Mouse (Mus musculus) CH12.LX (cell line): Measurements from ENCODE around the gene Nr5a2. TPM values are rescaled to one million over a fixed set of nuclear protein-coding genes. Genes with fewer than 3 reads are reported as not detected.

Experiments
- DNase-seq: peaks from one replicate; pipeline ENCODE4 v3.0.0-alpha.2; 2013; ENCODE audit errors: extremely low read depth
- H3K27ac ChIP-seq: 2 replicates; pipeline ENCODE4 v1.5.1; 2012; ENCODE audit warnings: low read depth, mild to moderate bottlenecking, control low read depth, moderate library complexity; ENCODE audit not compliant: insufficient read depth
- H3K27me3 ChIP-seq: replicated peaks from 2 replicates; pipeline ENCODE3; 2012; ENCODE audit warnings: inconsistent platforms
- H3K36me3 ChIP-seq, 2 experiments: replicated peaks in 1 of 2; 2 replicates each; pipeline versions ENCODE3 to v1.6.1; 2012; ENCODE audit warnings: inconsistent platforms in 1 of 2, low read length in 1 of 2, mild to moderate bottlenecking in 1 of 2, mixed read lengths in 1 of 2, moderate library complexity in 1 of 2; ENCODE audit not compliant: control insufficient read depth in 1 of 2, insufficient read depth in 1 of 2
- H3K4me1 ChIP-seq, 2 experiments: 2 replicates each; pipeline ENCODE4 v1.6.1; 2012; ENCODE audit warnings: inconsistent platforms in 1 of 2, moderate library complexity in 1 of 2; ENCODE audit not compliant: insufficient read depth in 2 of 2, control insufficient read depth in 1 of 2
- H3K4me2 ChIP-seq: 2 replicates; pipeline ENCODE4 v1.6.1; 2012; ENCODE audit warnings: low read depth, mild to moderate bottlenecking, control low read depth; ENCODE audit not compliant: poor library complexity, insufficient read depth, severe bottlenecking
- H3K4me3 ChIP-seq, 3 experiments: fragments of 150-350 bp in 1 of 3; sonication (generic) in 1 of 3; replicated peaks in 1 of 3; 2 replicates each; pipeline versions ENCODE3 to v1.5.1; 2011 to 2012; ENCODE audit warnings: low read depth in 2 of 3, low read length in 2 of 3, mild to moderate bottlenecking in 2 of 3, moderate library complexity in 2 of 3, control low read depth in 1 of 3, improper control_type of control experiment in 1 of 3, inconsistent platforms in 1 of 3, mixed read lengths in 1 of 3; ENCODE audit not compliant: poor library complexity in 1 of 3
- H3K79me2 ChIP-seq: replicated peaks from 2 replicates; pipeline ENCODE4 v1.6.1; 2012; ENCODE audit warnings: mild to moderate bottlenecking, moderate library complexity; ENCODE audit not compliant: control insufficient read depth, poor library complexity, insufficient read depth, severe bottlenecking; ENCODE audit errors: extremely low read depth
- H3K9ac ChIP-seq: 2 replicates; pipeline ENCODE4 v1.6.1; 2012; ENCODE audit warnings: low read depth, mild to moderate bottlenecking, control low read depth, moderate library complexity; ENCODE audit not compliant: insufficient read depth
- H3K9me3 ChIP-seq: replicated peaks from 2 replicates; pipeline ENCODE3; 2012; ENCODE audit warnings: low read length, inconsistent platforms, mixed read lengths
- BHLHE40 ChIP-seq: IDR thresholded peaks from 2 replicates; pipeline ENCODE4 v1.6.1; 2011; ENCODE audit warnings: mild to moderate bottlenecking, low read depth, low read length, improper control_type of control experiment
- CHD2 ChIP-seq: IDR thresholded peaks from 2 replicates; pipeline ENCODE4 v1.6.1; 2011; ENCODE audit warnings: low read length, improper control_type of control experiment
- CTCF ChIP-seq, 2 experiments: IDR thresholded peaks in 1 of 2; conservative IDR thresholded peaks in 1 of 2; 2 replicates each; pipeline ENCODE4 v1.5.1; 2011 to 2012; ENCODE audit warnings: low read depth in 2 of 2, low read length in 2 of 2, improper control_type of control experiment in 1 of 2, inconsistent platforms in 1 of 2, mild to moderate bottlenecking in 1 of 2, moderate library complexity in 1 of 2
- E2F4 ChIP-seq: IDR thresholded peaks from 2 replicates; pipeline ENCODE4 v1.6.1; 2011; ENCODE audit warnings: low read depth, low read length, improper control_type of control experiment; ENCODE audit not compliant: insufficient replicate concordance
- EP300 ChIP-seq: IDR thresholded peaks from 2 replicates; pipeline ENCODE4 v1.6.1; 2011; ENCODE audit warnings: low read length, improper control_type of control experiment
- IRF4 ChIP-seq: IDR thresholded peaks from 2 replicates; pipeline ENCODE4 v1.6.1; 2014; ENCODE audit warnings: low read depth, mild to moderate bottlenecking, inconsistent platforms, low read length, improper control_type of control experiment
- JUN ChIP-seq: IDR thresholded peaks from 2 replicates; pipeline ENCODE4 v1.6.1; 2011; ENCODE audit warnings: low read depth, mild to moderate bottlenecking, low read length, improper control_type of control experiment, moderate library complexity; ENCODE audit not compliant: insufficient read depth
- MAX ChIP-seq: IDR thresholded peaks from 2 replicates; pipeline ENCODE4 v1.6.1; 2011; ENCODE audit warnings: low read length, improper control_type of control experiment
- MEF2A ChIP-seq: IDR thresholded peaks from 2 replicates; pipeline ENCODE4 v1.6.1; 2014; ENCODE audit warnings: low read depth, mild to moderate bottlenecking, inconsistent platforms, low read length, improper control_type of control experiment, borderline replicate concordance
- MXI1 ChIP-seq: IDR thresholded peaks from 2 replicates; pipeline ENCODE4 v1.6.1; 2011; ENCODE audit warnings: mild to moderate bottlenecking, low read depth, low read length, improper control_type of control experiment
- POLR2A ChIP-seq: IDR thresholded peaks from 2 replicates; pipeline ENCODE4 v1.6.1; 2011; ENCODE audit warnings: low read depth, mild to moderate bottlenecking, improper control_type of control experiment, low read length
- SMC3 ChIP-seq: IDR thresholded peaks from 2 replicates; pipeline ENCODE4 v1.6.1; 2011; ENCODE audit warnings: low read depth, low read length, improper control_type of control experiment
- USF2 ChIP-seq: conservative IDR thresholded peaks from 2 replicates; pipeline ENCODE4 v1.6.1; 2011; ENCODE audit warnings: low read depth, low read length, improper control_type of control experiment
- ZMIZ1 ChIP-seq: IDR thresholded peaks from 2 replicates; pipeline ENCODE4 v1.6.1; 2012; ENCODE audit warnings: low read depth, mild to moderate bottlenecking, inconsistent platforms, low read length, improper control_type of control experiment
- dilution Hi-C: fragments of 300-500 bp; cut with MboI; formaldehyde crosslinking; loops from 2 replicates; pipeline ENCODE4 v1.14.3; 2020; ENCODE audit warnings: low sequenced_read_pairs; ENCODE audit not compliant: extremely low pct_unique_long_range_greater_than_20kb, extremely low pct_ligation_motif_present
- in situ Hi-C: fragments of 300-500 bp; cut with MboI; formaldehyde crosslinking; loops from 3 replicates; pipeline ENCODE4 v1.14.3; 2019; ENCODE audit warnings: low sequenced_read_pairs, low pct_ligation_motif_present, low pct_unique_long_range_greater_than_20kb, mixed read lengths
- polyA plus RNA-seq: library from polyadenylated mRNA; unstranded; fragments of >175 nt; gene quantifications from 2 replicates; pipeline ENCODE4 v1.2.1, GENCODE M21; 2012; ENCODE audit warnings: low read depth; ENCODE audit not compliant: insufficient read length
- total RNA-seq, 2 experiments: library from RNA; depleted of rRNA; stranded (reverse); fragments of 300-350 nt in 1 of 2; fragments of >200 nt in 1 of 2; gene quantifications; 2 replicates each; pipeline ENCODE4 v1.2.3; 2012 to 2014

The Nr5a2 gene
- total and polyA plus RNA-seq, 3 experiments = 0.47 to 1.3 (median 0.77) TPM

- Histone ChIP-seq H3K4me2 (no peak overlapping the region), H3K27me3 (no peaks in the 10 kb centered on the region), H3K9ac (no peak overlapping the region), H3K4me1 (no peaks in the 10 kb centered on the region), H3K36me3 (no peaks in the 10 kb centered on the region), H3K27ac (no peak overlapping the region), H3K79me2 (no peaks in the 10 kb centered on the region), H3K9me3 (peaks cover 3% of the 10 kb centered on the region), H3K4me3 (no peak overlapping the region)
- in situ Hi-C loops = no loop called here
- no peak for TF ChIP-seq BHLHE40
- TF ChIP-seq JUN = no peak
- no peak for TF ChIP-seq IRF4
- no peak for TF ChIP-seq E2F4
- DNase-seq = no peak
- dilution Hi-C loops = no loop called here
These were observed 80.0 kb downstream of the Nr5a2 start for GRCm38 (mm10) chr1:136880260-136880659.

- TF ChIP-seq BHLHE40 (no peak), CHD2 (no peak), USF2 (no peak), MAX (no peak), MXI1 (no peak), E2F4 (no peak), IRF4 (no peak), CTCF (conservative IDR thresholded peaks at IDR 0.05 in 1 of 2, IDR thresholded peaks at IDR 0.05 in 1 of 2; ENCODE audit: low read depth in 2 of 2, low read length in 2 of 2) (no peak), SMC3 (no peak), POLR2A (no peak), EP300 (no peak)
- Histone ChIP-seq H3K9ac (no peak overlapping the region), H3K79me2 (no peaks in the 10 kb centered on the region), H3K9me3 (no peaks in the 10 kb centered on the region), H3K27me3 (no peaks in the 10 kb centered on the region), H3K4me1 (no peaks in the 10 kb centered on the region), H3K36me3 (no peaks in the 10 kb centered on the region), H3K4me2 (no peak overlapping the region), H3K27ac (no peak overlapping the region), H3K4me3 (no peak overlapping the region)
- in situ Hi-C loops = no loop called here
- dilution Hi-C loops = no loop called here
- no peak for DNase-seq
These were observed 85.2 kb downstream of the Nr5a2 start for GRCm38 (mm10) chr1:136875006-136875405.

DNA sequence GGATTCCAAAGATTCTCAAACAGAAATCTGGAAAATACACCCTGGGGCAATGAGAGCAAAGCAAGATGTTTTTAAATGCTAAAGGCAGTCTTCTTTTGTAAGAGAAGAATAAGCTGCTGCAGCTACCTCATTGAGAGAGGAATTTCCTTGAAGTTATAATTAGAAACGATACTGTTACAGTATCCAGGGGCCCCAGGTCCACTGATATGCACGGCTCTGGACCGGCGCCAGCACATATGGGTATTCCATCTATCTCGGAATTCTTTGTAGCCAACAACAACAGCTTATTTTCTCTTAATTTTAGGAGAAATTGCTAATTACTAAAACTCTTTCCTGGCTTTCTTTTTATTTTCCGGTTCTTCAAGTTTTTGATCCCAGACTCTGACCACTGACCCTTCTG is 91.3 kb downstream of the Nr5a2 start:
- H3K9me3 ChIP-seq = no peaks in the 10 kb centered on the region
- H3K27me3 ChIP-seq = no peaks in the 10 kb centered on the region
- in situ Hi-C loops (no loop called here), dilution Hi-C loops (no loop called here)
- H3K4me2 ChIP-seq = no peak overlapping the region
- no peak for DNase-seq
- H3K79me2 ChIP-seq = no peaks in the 10 kb centered on the region
- no peaks in the 10 kb centered on the region for H3K36me3 ChIP-seq
- peaks cover 0 to 51% of the 10 kb centered on the region in 2 experiments; a peak in 2 of 4 replicates for H3K4me1 ChIP-seq
- no peak overlapping the region for H3K4me3 ChIP-seq
- no peak overlapping the region for H3K9ac ChIP-seq
- H3K27ac ChIP-seq = no peak overlapping the region
- peak; percentile 22; the same call in 1 of the 2 replicates for TF ChIP-seq MEF2A
- TF ChIP-seq BHLHE40 = 0 out of 2 replicates have a peak, but pooled peaks have one; percentile 11
- no peak for TF ChIP-seq ZMIZ1
